Mouse (Mus musculus): ENCODE results near the gene Rab11a. TPM values are rescaled to one million over a fixed set of nuclear protein-coding genes. Genes with fewer than 3 reads are reported as not detected.
"Not testable (repeated sequence)": the region's sequence is repeated elsewhere in the genome, so short reads cannot be mapped to it uniquely, and the experiment has no call there.

The Rab11a gene
- polyA plus RNA-seq, 1 experiment from 2014 or later: 1,191 TPM

- H3K36me3 ChIP-seq (ENCODE audit: control insufficient read depth, insufficient read depth, low read length): peaks cover 12% of the 10 kb centered on the region
- no peak overlapping the region for H3K4me3 ChIP-seq (ENCODE audit: low read depth, low read length)
- TF ChIP-seq EP300 (optimal IDR thresholded peaks at IDR 0.05) (no peak), CTCF (IDR thresholded peaks at IDR 0.05; ENCODE audit: low read depth) (no peak)
- H3K9me3 ChIP-seq (ENCODE audit: control insufficient read depth, low read length): no peaks in the 10 kb centered on the region
- ATAC-seq (ENCODE audit: low FRiP score, low TSS enrichment) (no peak), DNase-seq (ENCODE audit: low spot score) (no peak)
- H3K4me1 ChIP-seq (replicated peaks; ENCODE audit: control insufficient read depth, insufficient read depth): no peaks in the 10 kb centered on the region
- H3K4me2 ChIP-seq (replicated peaks; ENCODE audit: low read depth): no peak overlapping the region
- H3K9ac ChIP-seq (ENCODE audit: low read length): no peak overlapping the region
- no peaks in the 10 kb centered on the region for H3K27me3 ChIP-seq (ENCODE audit: control insufficient read depth, insufficient read depth, low read length)
- 92% methylated on average over 5 of the region's 5 CpGs for WGBS
- no peak overlapping the region for H3K27ac ChIP-seq (replicated peaks)
Observed at GRCm38 (mm10) chr9:64726454-64726853, 11.1 kb downstream of the Rab11a start.

GRCm38 (mm10) chr9:64719526-64720163, 17.9 kb downstream of the Rab11a start:
- H3K9ac ChIP-seq (ENCODE audit: low read length): no peak overlapping the region
- no peak for DNase-seq (ENCODE audit: low spot score)
- 56% methylated on average over 5 of the region's 5 CpGs for WGBS

GRCm38 (mm10) chr9:64710291-64710690, 27.3 kb downstream of the Rab11a start:
- not testable (repeated sequence) for H3K27me3 ChIP-seq (ENCODE audit: control insufficient read depth, insufficient read depth, low read length); H3K4me2 ChIP-seq (replicated peaks; ENCODE audit: low read depth); ATAC-seq (ENCODE audit: low FRiP score, low TSS enrichment); H3K4me1 ChIP-seq (replicated peaks; ENCODE audit: control insufficient read depth, insufficient read depth); H3K9me3 ChIP-seq (ENCODE audit: control insufficient read depth, low read length); H3K36me3 ChIP-seq (ENCODE audit: control insufficient read depth, insufficient read depth, low read length); H3K27ac ChIP-seq (replicated peaks); DNase-seq (ENCODE audit: low spot score); H3K9ac ChIP-seq (ENCODE audit: low read length); H3K4me3 ChIP-seq (ENCODE audit: low read depth, low read length)
- WGBS: 77% methylated on average over 3 of the region's 5 CpGs

More at GRCm38 (mm10) chr9:64719526-64720163, 17.9 kb downstream of the Rab11a start:
- no peaks in the 10 kb centered on the region for H3K9me3 ChIP-seq (ENCODE audit: control insufficient read depth, low read length)
- H3K36me3 ChIP-seq (ENCODE audit: control insufficient read depth, insufficient read depth, low read length): peaks cover 7% of the 10 kb centered on the region; the same call in 1 of the 2 replicates
- no peak for ATAC-seq (ENCODE audit: low FRiP score, low TSS enrichment)
- H3K27ac ChIP-seq (replicated peaks): no peak overlapping the region
- TF ChIP-seq CTCF (IDR thresholded peaks at IDR 0.05; ENCODE audit: low read depth) (no peak), EP300 (optimal IDR thresholded peaks at IDR 0.05) (no peak)
- H3K4me1 ChIP-seq (replicated peaks; ENCODE audit: control insufficient read depth, insufficient read depth): no peaks in the 10 kb centered on the region
- H3K4me2 ChIP-seq (replicated peaks; ENCODE audit: low read depth): no peak overlapping the region
- no peak overlapping the region for H3K4me3 ChIP-seq (ENCODE audit: low read depth, low read length)
- H3K27me3 ChIP-seq (ENCODE audit: control insufficient read depth, insufficient read depth, low read length): no peaks in the 10 kb centered on the region

- no peak for DNase-seq (ENCODE audit: low spot score)
- Histone ChIP-seq H3K27me3 (ENCODE audit: control insufficient read depth, insufficient read depth, low read length) (no peaks in the 10 kb centered on the region), H3K4me2 (replicated peaks; ENCODE audit: low read depth) (no peak overlapping the region), H3K9me3 (ENCODE audit: control insufficient read depth, low read length) (no peaks in the 10 kb centered on the region), H3K4me3 (ENCODE audit: low read depth, low read length) (no peak overlapping the region), H3K9ac (ENCODE audit: low read length) (no peak overlapping the region), H3K4me1 (replicated peaks; ENCODE audit: control insufficient read depth, insufficient read depth) (peaks cover 2% of the 10 kb centered on the region; the same call in 1 of the 2 replicates), H3K36me3 (ENCODE audit: control insufficient read depth, insufficient read depth, low read length) (no peaks in the 10 kb centered on the region), H3K27ac (replicated peaks) (peak overlapping the region; percentile 78)
- ATAC-seq (ENCODE audit: low FRiP score, low TSS enrichment): peak; percentile 55
- TF ChIP-seq EP300 (optimal IDR thresholded peaks at IDR 0.05) (no peak), CTCF (IDR thresholded peaks at IDR 0.05; ENCODE audit: low read depth) (no peak)
- 67% methylated on average over 5 of the region's 5 CpGs for WGBS
Observed at GRCm38 (mm10) chr9:64704073-64704840, 33.3 kb downstream of the Rab11a start.

GRCm38 (mm10) chr9:64703420-64703965, 34.1 kb downstream of the Rab11a start:
- no peak for DNase-seq (ENCODE audit: low spot score)
- Histone ChIP-seq H3K27ac (replicated peaks) (peak overlapping the region; percentile 78), H3K27me3 (ENCODE audit: control insufficient read depth, insufficient read depth, low read length) (no peaks in the 10 kb centered on the region)

More at GRCm38 (mm10) chr9:64703420-64703965, 34.1 kb downstream of the Rab11a start:
- Histone ChIP-seq H3K9me3 (ENCODE audit: control insufficient read depth, low read length) (no peaks in the 10 kb centered on the region), H3K36me3 (ENCODE audit: control insufficient read depth, insufficient read depth, low read length) (peaks cover 1% of the 10 kb centered on the region; the same call in 1 of the 2 replicates), H3K9ac (ENCODE audit: low read length) (no peak overlapping the region), H3K4me3 (ENCODE audit: low read depth, low read length) (no peak overlapping the region), H3K4me2 (replicated peaks; ENCODE audit: low read depth) (no peak overlapping the region), H3K4me1 (replicated peaks; ENCODE audit: control insufficient read depth, insufficient read depth) (peaks cover 2% of the 10 kb centered on the region; the same call in 1 of the 2 replicates)
- ATAC-seq (ENCODE audit: low FRiP score, low TSS enrichment): no peak
- TF ChIP-seq EP300 (optimal IDR thresholded peaks at IDR 0.05): no peak
- no peak for TF ChIP-seq CTCF (IDR thresholded peaks at IDR 0.05; ENCODE audit: low read depth)
